Mouse (Mus musculus) liver, adult 2 months (tissue): ENCODE measurements around the gene Slamf6. TPM values are rescaled to one million over a fixed set of nuclear protein-coding genes. Genes with fewer than 3 reads are reported as not detected.

ENCODE experiments used
- DNase-seq: peaks from one replicate; pipeline ENCODE4 v3.0.0-alpha.2; 2011; ENCODE audit warnings: low read depth, low spot score; ENCODE audit errors: extremely low read depth
- H3K27ac ChIP-seq: fragments of 200-500 bp; replicated peaks from 2 replicates; pipeline ENCODE4 v1.5.1; 2012; ENCODE audit warnings: low read depth, mild to moderate bottlenecking, control low read depth, inconsistent platforms, low read length; ENCODE audit not compliant: insufficient read depth
- H3K27me3 ChIP-seq: fragments of 200-500 bp; 2 replicates; pipeline ENCODE4 v1.6.1; 2012; ENCODE audit warnings: mild to moderate bottlenecking, moderate library complexity, low read length, inconsistent platforms; ENCODE audit not compliant: control insufficient read depth, insufficient read depth
- H3K36me3 ChIP-seq: fragments of 200-500 bp; 2 replicates; pipeline ENCODE4 v1.6.1; 2012; ENCODE audit warnings: low read length, inconsistent platforms; ENCODE audit not compliant: control insufficient read depth, insufficient read depth
- H3K4me1 ChIP-seq: fragments of 200-500 bp; 2 replicates; pipeline ENCODE4 v1.6.1; 2011; ENCODE audit warnings: low read length; ENCODE audit not compliant: control insufficient read depth, insufficient read depth
- H3K4me3 ChIP-seq: fragments of 200-500 bp; 2 replicates; pipeline ENCODE4 v1.5.1; 2011; ENCODE audit warnings: low read depth, mild to moderate bottlenecking, control low read depth, low read length, moderate library complexity; ENCODE audit not compliant: insufficient read depth
- H3K79me2 ChIP-seq: fragments of 200-500 bp; 2 replicates; pipeline ENCODE4 v1.6.1; 2012; ENCODE audit warnings: inconsistent platforms, mild to moderate bottlenecking, low read length, moderate library complexity; ENCODE audit not compliant: control insufficient read depth, insufficient read depth
- H3K9ac ChIP-seq: fragments of 200-500 bp; 2 replicates; pipeline ENCODE4 v1.6.1; 2012; ENCODE audit warnings: low read depth, mild to moderate bottlenecking, control low read depth, inconsistent platforms, low read length
- CTCF ChIP-seq: fragments of 200-500 bp; IDR thresholded peaks from 2 replicates; pipeline ENCODE4 v1.5.1; 2011; ENCODE audit warnings: low read depth, low read length, control low read depth
- POLR2A ChIP-seq: fragments of 200-500 bp; IDR thresholded peaks from 2 replicates; pipeline ENCODE4 v1.6.1; 2011; ENCODE audit warnings: low read length, control low read depth; ENCODE audit not compliant: insufficient read depth; ENCODE audit errors: extremely low read depth
- WGBS: fragments of 180-500 bp; shearing (Covaris S2); methylation state at CpG from one replicate; pipeline ENCODE4 v1.1.7; 2018; 5-methylcytosine and 5-hydroxymethylcytosine counted together
- polyA plus RNA-seq: library from polyadenylated mRNA; depleted of rRNA; stranded (reverse); fragments of >200 nt; gene quantifications from 2 replicates; pipeline ENCODE4 v1.2.3, GENCODE M21; 2012
- total RNA-seq: library from RNA; depleted of rRNA; stranded (reverse); fragments of >200 nt; gene quantifications from 2 replicates; pipeline ENCODE4 v1.2.3, GENCODE M21; 2014

The Slamf6 gene
- total and polyA plus RNA-seq, 2 experiments: 0.29 to 0.46 TPM

DNA sequence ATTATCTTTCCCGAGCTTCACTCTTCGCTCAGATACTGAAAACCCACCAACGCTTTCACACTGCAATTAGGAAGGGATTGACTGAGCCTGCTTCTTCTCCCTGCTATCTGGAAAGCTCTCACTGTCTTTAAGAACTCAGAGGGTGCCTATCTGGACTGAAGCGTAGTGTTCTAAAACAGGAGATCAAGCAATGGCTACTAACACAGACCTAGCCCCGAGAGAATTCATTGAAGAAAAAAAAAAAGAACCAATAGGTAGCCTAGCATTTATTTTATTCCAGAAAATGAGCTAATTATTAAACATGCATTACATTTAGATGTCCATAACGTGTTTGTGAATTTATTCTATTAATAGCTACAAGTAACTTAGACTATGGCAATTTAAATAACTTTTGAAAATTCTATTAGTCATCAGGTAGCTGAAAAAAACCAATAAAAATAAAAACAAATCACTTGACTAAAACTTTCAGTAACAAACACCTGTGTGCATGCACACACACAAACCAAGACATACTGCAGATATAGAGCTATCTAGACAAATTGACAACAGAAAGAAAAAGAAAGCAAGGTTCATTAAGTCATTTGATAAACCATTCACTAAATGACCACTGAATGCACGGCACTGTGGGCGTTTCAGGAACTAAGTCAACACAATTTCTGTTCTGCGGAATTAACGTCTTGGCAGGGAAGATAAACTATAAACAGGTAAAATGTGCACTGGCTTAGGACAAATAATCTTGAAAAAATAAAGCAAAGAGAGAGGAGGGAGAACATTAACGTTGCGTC is 1.0 kb downstream of the Slamf6 start:
- no peak for DNase-seq
- Histone ChIP-seq H3K27me3 (no peaks in the 10 kb centered on the region), H3K36me3 (no peaks in the 10 kb centered on the region), H3K9ac (no peak overlapping the region), H3K79me2 (no peaks in the 10 kb centered on the region), H3K27ac (no peak overlapping the region), H3K4me3 (no peak overlapping the region), H3K4me1 (no peaks in the 10 kb centered on the region)
- TF ChIP-seq CTCF: no peak
- no peak for TF ChIP-seq POLR2A
- 66% methylated on average over 12 of the region's 12 CpGs for WGBS

- Histone ChIP-seq H3K79me2 (no peaks in the 10 kb centered on the region), H3K36me3 (no peaks in the 10 kb centered on the region), H3K4me3 (no peak overlapping the region), H3K4me1 (no peaks in the 10 kb centered on the region), H3K27ac (no peak overlapping the region), H3K27me3 (no peaks in the 10 kb centered on the region), H3K9ac (no peak overlapping the region)
- TF ChIP-seq CTCF: no peak
- no peak for TF ChIP-seq POLR2A
- 89% methylated on average over 5 of the region's 5 CpGs for WGBS
- DNase-seq: no peak
Observed at GRCm38 (mm10) chr1:171919193-171919592, 1.9 kb downstream of the Slamf6 start.

- Histone ChIP-seq H3K36me3 (no peaks in the 10 kb centered on the region), H3K27me3 (no peaks in the 10 kb centered on the region), H3K9ac (no peak overlapping the region), H3K4me3 (no peak overlapping the region), H3K27ac (no peak overlapping the region), H3K79me2 (no peaks in the 10 kb centered on the region), H3K4me1 (no peaks in the 10 kb centered on the region)
- no peak for DNase-seq
- WGBS: 79% methylated on average over 6 of the region's 6 CpGs
- no peak for TF ChIP-seq CTCF
- no peak for TF ChIP-seq POLR2A
Observed at GRCm38 (mm10) chr1:171919901-171920510, 2.7 kb downstream of the Slamf6 start.

DNA sequence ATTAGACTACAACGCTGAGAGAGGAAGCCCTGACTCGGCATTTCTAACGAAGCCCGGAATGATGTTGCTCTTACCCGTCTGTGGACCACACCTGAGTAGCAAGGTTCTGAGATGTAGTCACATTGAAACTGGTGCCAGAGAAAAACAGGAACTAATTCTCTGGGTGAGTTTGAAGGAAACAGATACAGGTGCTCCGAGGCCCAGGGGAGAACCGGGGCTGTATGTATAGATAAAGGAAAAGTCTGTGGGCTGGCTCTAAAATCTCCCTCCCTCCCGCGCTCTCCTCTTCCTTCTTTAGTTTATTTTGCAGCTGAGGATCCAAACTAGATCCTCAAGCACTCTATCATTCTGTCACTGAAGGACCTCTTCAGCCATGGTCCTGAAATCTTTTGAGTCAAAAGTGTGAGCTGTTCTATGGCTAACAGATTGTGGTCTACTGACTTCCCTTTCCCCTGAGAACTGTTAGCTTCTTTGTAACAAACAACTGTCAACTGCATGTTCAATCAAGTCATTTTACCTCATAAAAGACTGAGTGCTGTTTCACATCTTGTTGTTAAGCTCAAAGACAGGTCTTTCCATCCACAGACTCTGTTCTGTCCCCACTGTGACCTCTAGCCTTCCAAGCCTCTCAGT is 3.8 kb downstream of the Slamf6 start:
- Histone ChIP-seq H3K27ac (no peak overlapping the region), H3K36me3 (no peaks in the 10 kb centered on the region), H3K4me3 (no peak overlapping the region), H3K79me2 (no peaks in the 10 kb centered on the region), H3K27me3 (no peaks in the 10 kb centered on the region), H3K9ac (no peak overlapping the region), H3K4me1 (no peaks in the 10 kb centered on the region)
- DNase-seq: no peak
- TF ChIP-seq CTCF (no peak), POLR2A (no peak)
- WGBS: 83% methylated on average over 9 of the region's 9 CpGs

DNA sequence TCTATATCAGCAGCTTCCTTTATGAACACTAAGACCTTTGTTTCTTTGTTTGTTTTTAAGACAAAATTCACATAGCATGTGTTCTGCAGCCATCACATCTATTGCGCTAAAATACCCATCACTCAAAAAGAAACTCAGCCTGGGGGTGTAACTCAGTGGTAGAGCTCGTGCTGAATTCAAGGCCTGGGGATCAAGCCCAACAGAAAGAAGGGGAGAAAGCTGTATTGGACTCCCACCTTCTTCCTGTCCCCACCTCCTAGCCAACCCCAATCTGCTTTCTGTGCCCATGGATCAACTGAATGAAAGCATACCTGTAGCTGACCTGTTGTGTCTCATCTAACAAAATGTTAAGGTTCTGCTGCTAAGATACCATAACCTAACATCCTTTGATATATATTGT is 4.3 kb downstream of the Slamf6 start:
- Histone ChIP-seq H3K79me2 (no peaks in the 10 kb centered on the region), H3K4me3 (no peak overlapping the region), H3K27me3 (no peaks in the 10 kb centered on the region), H3K4me1 (no peaks in the 10 kb centered on the region), H3K9ac (no peak overlapping the region), H3K36me3 (no peaks in the 10 kb centered on the region), H3K27ac (no peak overlapping the region)
- WGBS: 87% methylated on average over 2 of the region's 2 CpGs
- no peak for DNase-seq
- TF ChIP-seq CTCF (no peak), POLR2A (no peak)
